Mouse (Mus musculus) adrenal gland, postnatal 4 days (tissue): Measurements from ENCODE around the gene Kctd21. TPM values are rescaled to one million over a fixed set of nuclear protein-coding genes. Genes with fewer than 3 reads are reported as not detected.

ENCODE experiments used
- DNase-seq, 2 experiments: peaks; one replicate each; pipeline ENCODE4 v3.0.0; 2021 to 2022; ENCODE audit warnings: low spot score in 2 of 2, mixed read lengths in 2 of 2
- long read RNA-seq, 2 experiments: library from polyadenylated mRNA; stranded (forward); transcript quantifications; one replicate each; pipeline ENCODE4 v2.0.0; 2021
- total RNA-seq, 2 experiments: library from RNA; stranded (reverse); gene quantifications; 2 replicates each; pipeline ENCODE4 v1.2.3; 2021

The Kctd21 gene
- 1 to 10 TPM; 2.2 to 3.3 TPM for total RNA-seq
- long read RNA-seq, experiment 1, partial matches to known transcripts = 0 of 1 reads
- long read RNA-seq, experiment 1, other reads (novel, unspliced or antisense) = 0 of 1 reads
- long read RNA-seq, experiment 2, partial matches to known transcripts = 0 of 3 reads
- long read RNA-seq, experiment 2, other reads (novel, unspliced or antisense) = 2 of 3 reads

DNA sequence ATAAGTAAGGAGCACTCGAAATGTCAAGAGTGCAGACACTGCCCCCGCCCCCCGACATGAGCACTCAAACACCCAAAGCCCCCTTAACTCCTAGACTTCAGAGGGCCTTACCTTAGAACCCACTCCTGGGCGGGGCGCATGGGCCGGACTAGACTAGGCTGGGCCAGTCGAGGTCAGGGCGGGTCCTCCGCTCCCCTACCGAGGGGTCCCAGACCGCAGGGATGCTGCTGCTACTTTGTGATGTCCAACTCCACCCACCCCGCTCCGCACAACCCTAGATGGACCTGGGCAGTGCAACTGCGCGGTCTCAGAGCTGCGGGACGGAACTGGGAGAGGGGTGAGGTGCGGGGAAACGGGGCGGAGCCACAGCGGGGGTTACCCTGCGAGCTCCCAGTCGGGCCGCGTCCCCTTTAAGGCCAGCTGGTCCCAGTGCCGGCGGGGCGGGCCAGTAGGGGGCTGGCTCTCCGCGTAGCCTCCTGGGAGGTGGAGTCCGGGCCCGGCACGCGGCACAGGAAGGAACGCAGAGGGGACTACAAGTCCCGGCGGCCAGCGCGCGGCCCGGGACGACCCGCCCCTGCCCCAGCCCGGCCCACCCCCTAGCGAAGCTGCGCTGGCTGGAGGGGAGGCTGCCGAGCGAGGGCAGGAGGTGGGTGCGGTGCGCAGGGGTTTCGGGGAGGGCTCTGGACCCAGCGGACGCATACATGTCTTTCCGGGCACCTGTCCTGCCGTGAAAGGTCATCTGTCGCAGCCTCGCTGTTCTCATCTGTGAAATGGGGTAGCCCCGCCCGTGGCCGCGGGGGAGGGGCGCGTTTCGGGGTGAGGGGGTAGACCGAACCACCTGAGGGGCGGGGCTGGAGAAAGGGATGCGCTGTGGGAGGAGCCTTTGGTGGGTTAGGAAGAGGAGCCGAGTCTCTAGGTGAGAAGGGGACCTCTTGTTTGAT, at the start of gene Kctd21, which contains the start of gene Usp35:
Gene Kctd21, plus strand, starts transcription at position 602 of the 941 bp plus-strand sequence.
Gene Usp35, minus strand, starts transcription at position 295 of the 941 bp plus-strand sequence.
- peak; percentile 79 to 89 for DNase-seq

DNA sequence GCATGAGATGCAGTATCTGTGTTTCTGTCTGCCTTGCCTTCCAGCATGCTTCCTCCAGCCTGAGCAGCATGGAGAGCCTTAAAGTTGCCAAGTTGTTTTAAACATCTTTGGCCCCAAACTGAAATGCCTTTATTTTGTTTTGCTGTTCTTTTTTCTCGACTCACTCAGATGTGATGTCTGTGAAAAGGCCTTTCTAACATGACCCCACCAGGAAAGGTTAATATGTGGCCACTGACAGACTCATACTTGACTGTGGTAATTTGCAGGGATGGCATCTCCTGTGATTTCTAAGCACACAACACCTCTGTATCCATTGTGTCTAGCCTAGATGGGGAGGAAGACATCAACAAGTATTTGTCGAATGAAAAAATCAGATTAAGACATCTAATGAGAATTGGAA, 35.1 kb upstream of the Kctd21 start:
- DNase-seq = no peak

DNA sequence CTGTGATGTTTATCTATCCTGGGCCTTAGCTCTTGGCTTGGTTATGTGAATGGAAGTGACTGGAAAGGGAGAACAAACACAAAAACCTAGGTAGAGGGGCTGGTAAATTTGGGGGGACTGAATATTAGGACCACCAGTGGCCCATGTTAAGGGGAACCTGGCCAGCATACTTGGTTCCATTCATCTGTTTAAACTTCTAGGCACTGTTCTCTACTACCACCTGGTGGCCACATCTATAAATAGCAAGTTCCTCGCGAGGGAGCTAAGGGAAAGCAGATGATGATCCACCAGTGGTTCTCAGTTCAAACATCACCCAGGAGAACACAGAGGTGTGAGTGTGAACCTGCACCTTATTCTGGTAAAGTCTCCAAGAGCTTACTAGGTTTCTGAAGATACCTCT, 34.7 kb upstream of the Kctd21 start:
- no peak for DNase-seq

DNA sequence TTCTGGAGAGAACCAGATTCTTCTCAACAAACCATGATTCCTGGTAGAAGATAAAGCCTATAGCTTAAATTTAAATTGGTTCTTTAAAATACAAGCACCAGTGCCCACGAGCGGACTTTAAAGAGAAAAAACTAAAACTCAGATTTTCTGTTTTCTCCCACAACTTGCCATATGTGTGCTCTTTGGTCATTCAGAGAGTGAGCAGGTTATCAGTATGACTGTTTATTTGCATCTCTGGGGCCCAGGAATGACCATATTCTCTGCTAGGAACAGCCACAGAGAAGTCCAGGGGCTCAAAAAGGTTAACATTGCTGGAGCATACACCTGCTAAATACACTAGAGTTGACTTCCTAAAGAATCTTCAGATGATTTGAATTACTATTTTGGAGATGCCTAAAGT, 33.8 kb upstream of the Kctd21 start:
- no peak for DNase-seq

DNA sequence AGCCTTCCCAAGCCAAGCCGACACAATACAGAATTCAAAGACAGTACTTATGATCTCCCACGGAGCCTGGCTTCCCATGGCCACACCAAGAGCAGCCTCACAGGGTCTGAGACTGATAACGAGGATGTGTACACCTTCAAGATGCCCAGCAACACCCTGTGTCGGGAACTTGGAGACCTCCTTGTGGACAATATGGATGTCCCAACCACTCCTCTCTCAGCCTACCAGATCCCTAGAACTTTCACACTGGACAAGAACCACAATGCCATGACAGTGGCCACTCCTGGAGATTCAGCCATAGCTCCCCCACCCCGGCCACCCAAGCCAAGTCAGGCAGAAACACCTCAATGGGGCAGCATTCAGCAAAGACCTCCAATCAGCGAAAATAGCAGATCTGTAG, 33.2 kb upstream of the Kctd21 start:
- no peak for DNase-seq

DNA sequence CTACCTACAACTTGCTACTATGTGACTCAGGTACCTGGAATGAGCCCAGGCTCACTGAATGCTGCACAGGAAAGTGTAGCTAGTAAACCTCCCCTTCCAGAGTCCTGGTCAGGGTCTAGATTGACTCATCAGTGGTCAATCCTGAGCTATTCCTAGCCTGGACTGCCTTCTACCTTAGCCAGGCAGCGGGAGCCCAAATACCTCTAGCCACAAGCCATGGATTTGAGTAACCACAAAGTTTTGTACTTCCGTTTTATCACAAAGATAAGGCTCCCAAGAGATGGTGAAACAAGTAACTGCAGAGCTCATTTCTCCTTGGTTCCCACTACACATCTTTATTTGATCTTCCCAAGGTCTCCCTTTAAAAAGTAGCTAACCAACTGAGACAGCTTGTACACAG, 31.2 kb upstream of the Kctd21 start:
- no peak for DNase-seq

DNA sequence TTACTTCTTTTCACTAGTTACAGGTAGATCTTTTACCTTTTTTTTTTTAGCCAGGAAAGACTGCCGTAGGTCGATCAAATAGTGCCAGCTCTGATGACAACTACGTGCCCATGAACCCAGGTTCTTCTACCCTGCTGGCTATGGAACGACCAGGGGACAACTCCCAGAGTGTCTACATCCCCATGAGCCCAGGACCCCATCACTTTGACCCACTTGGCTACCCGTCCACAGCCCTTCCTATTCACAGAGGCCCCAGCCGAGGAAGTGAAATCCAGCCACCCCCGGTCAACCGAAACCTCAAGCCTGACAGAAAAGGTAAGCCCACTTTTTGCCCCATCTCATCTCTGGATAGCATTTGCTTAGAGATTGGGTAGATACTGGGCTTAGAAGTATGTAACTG, 30.8 kb upstream of the Kctd21 start:
- DNase-seq = no peak

DNA sequence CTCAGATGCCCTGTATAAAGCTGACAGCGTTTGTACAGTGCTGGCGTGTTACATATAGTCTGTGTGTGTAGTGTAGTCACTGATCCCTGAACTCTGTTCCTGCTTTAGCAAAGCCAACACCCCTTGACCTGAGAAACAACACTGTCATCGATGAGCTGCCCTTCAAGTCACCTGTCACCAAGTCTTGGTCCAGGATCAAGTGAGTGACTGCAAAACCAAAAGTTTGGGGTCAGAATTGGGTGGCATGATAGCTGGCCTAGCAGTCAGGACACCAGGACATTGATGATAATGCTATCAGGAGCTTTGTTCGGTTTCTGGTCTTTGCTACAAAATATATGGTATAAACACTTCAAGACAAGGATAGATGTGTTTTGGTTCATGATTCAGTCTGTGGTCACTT, 29.9 kb upstream of the Kctd21 start:
- DNase-seq = no peak

DNA sequence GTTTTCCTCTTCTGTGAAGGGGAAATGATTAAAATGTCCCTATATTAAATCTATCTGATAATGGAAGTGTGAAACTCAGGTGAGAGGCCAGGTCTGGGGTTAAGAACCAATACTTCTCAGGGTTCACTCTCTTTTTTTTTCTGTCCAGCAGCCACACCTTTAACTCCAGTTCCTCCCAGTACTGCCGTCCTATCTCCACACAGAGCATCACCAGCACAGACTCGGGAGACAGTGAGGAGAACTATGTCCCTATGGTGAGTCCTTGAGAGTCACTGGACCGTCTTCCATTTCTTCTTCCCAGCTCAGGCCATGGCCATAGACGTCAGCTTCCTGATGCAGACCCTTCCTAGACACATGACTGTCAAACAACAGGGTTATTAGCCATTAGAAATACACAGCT, 29.3 kb upstream of the Kctd21 start:
- no peak for DNase-seq

DNA sequence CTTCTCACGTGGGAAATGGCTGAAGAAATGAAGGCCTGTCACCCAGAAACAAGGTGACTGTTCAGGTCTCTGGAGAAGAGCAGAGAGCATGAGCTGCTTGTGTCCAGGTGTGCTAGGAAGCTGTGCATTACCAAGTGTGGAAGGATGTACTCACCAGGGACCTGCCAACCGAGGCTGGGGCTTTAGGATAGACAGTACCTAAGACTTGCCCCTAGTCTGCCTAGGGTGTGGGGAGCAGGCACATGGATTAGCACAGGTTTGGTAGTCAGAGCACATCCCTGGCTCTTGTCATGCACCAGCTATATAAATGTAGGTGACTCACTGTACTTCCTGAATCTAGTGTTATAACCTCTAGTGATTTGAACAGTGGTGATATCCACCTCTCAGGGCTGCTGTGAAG, 28.5 kb upstream of the Kctd21 start:
- peak in 1 of 2 experiments; percentile 1 for DNase-seq

DNA sequence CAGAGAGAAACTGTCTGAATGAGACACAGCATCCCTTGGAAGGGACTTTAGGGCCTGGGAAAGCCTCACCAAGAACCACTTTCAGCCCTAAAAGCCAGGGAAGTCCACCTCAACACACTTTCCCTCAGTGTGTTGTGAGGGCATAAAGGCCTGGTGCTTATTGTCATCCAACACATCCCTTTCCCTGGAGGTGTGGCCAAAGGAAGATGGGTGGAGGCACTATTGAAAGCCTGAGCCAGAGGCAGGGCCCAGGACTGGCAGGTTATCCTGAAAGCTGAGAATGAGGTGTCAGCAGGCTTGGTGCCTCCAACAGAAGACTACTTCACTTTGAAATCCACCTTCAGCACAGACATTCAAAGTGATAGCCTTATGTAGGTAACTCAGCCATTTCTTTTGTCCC, 27.7 kb upstream of the Kctd21 start:
- DNase-seq = peak in 1 of 2 experiments; percentile 1

DNA sequence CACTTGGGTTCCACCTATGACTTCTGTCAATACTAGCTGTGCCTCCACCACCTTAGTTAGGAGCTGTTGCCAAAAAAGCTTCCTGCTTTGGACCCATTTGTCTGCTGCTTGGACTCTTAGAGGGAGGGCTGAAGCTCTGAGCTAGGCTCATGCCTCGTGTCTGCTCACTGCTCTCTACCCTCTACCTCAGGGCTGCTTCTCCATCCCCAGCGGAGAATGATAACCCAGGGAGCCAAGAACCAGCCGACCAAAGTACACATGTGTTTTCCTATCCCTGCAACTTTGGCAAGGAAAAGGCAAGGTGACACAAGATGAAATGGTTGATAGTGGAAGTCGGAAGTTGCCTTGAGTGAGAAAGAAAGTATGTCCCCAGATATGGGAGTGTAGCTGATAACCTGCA, 26.9 kb upstream of the Kctd21 start:
- DNase-seq = peak in 1 of 2 experiments; percentile 1

DNA sequence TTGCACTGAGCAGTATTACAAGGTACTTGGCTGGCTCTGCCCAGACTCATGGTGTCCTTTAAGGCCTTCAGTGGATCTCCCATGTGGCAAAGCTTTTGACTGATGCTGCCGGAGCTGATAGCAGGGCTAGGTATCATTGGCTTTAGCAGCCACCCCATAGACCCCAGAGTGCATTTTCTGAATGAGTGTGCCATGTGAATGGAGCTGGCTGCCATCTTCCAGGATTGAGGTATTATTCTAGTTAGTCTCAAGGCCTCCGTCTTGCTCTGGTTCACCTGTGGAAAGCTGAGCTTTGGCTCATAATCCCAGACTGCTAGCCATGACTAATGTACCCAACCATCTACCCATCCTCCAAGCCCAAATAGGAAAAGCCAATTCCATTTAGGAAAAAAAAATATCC, 25.3 kb upstream of the Kctd21 start:
- DNase-seq = no peak

DNA sequence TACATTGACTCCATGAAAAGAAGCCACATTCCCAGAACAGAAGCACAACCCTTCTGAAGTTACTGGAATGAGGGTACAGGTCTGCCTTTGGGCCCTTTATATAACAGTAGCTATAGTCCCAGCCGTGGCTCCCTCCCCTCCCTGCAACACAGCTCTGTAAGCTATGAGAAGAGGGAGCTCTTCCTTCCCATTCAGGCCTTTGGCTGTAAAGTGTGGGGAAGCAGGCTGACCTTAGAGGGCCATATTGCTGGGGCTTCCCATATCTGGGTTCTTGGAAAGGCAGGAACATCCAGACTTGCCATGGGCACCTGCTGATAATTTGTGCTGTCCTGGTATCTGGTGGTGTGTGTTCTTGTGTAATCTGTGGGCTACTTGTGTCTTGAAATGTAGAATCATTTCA, 24.6 kb upstream of the Kctd21 start:
- DNase-seq = peak in 1 of 2 experiments; percentile 1

DNA sequence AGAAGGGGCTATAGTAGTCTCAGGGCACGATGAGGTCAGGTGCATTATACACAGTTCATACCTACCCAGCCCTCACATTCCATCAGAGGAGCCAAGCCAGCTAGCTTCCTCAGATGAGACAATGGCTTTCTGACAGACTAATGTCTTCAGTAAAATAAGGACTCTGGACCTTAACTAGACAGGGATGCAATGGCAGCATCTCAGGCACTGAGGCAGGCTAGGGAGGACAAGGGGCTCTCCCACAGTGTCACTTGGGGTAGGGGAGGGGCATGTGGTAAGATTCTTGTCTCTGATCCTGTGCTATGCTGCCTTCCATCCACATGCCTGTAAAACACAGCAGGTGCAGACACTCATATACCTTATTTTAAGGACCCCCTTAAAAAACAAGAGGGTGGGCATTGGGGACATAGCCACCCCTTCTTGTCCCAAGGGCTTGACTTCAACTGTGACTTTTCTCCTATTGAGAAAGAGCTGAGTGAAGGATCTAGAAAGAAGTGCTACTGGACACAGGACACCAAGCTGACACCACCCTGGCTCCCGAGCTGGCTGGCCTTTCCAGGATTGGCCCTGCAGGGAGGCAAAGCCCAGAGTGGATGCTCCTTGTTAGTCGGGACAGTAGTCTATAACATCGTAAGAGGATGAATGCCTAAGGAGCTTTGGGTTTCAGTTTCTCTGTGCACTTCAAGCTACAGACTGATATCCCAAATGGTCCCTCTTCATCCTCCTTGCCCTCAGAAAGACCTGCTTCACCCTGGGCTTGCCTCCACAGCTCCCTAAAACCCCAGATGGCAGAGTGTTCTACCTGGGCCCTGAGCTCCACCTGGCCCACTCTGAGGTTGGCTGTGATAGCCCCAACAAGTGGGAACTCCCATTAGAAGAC, 22.4 kb upstream of the Kctd21 start:
- DNase-seq = peak in 1 of 2 experiments; percentile 1

DNA sequence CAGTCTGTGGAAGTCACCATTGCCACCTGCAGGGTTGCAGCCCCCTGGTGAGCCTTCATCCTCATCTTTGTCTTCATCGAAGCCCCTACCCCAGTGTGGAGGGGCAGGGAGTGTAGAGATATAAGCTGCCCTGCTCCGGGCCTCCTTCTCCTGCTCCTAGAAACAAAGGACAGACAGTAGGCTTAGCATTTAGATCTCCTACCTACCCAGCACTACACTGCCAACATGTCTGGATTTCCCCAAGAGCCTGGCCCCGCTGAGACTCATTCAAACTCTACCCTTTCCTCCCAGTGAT, 21.8 kb upstream of the Kctd21 start:
- peak in 1 of 2 experiments; percentile 1 for DNase-seq

DNA sequence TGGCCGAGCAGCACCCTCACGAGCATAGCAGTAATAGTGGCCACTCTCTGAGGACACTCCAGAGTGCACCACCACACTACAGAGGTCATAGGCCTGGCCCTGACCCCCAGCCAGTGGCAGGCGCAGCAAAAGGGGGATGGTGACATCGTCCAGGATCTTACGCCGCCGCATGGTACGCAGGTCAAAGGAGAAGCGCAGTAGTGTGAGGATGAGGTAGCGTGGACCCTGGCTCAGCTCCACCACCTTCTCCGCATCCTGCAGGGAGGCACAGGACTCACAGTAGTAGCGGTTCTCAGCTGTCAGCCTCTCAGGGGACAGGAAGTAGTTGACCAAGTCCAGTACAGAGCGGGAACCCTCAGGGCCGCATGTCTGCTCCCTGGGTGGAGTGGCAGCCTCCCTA, 20.5 kb upstream of the Kctd21 start:
- DNase-seq = peak in 1 of 2 experiments; percentile 2

DNA sequence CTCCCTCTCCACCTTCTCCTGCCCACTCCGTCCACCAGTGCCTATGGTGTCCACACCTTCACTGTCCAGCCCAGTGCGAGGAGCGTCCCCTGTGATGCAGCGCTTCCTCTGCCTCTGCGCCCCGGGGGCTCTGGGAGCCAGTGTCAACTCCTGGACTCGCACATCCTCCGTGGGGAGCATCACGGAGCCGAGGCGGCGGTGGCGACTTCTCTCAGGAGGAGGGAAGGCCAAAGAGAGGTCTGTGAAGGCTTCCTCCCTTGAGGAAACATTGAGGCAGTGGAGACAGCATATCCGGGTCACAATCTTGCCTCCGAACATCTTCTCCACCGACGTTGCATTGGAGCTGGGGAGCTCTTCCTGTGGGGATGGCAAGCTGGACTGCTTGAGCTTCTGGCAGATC, 19.9 kb upstream of the Kctd21 start:
- DNase-seq = peak in 1 of 2 experiments; percentile 0

DNA sequence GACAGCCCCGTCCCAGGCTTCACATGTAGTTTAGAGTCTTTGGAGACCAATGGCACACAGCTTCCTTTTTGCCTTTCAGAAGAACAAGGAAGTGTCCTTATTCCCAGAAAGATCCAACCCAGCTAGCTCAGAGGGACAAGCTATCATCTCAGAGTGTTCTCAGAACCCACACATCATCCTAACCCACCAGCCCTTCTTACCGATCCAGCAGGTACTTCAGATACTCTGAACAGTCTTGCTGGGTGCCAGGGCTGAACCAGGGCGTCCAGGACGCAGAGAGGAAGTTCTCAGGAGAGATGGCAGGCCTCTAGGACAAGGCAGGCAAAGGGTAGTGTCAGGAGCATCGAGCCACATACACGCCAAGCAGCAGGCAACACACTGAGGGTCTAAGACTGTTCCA, 19.3 kb upstream of the Kctd21 start:
- peak in 1 of 2 experiments; percentile 1 for DNase-seq

DNA sequence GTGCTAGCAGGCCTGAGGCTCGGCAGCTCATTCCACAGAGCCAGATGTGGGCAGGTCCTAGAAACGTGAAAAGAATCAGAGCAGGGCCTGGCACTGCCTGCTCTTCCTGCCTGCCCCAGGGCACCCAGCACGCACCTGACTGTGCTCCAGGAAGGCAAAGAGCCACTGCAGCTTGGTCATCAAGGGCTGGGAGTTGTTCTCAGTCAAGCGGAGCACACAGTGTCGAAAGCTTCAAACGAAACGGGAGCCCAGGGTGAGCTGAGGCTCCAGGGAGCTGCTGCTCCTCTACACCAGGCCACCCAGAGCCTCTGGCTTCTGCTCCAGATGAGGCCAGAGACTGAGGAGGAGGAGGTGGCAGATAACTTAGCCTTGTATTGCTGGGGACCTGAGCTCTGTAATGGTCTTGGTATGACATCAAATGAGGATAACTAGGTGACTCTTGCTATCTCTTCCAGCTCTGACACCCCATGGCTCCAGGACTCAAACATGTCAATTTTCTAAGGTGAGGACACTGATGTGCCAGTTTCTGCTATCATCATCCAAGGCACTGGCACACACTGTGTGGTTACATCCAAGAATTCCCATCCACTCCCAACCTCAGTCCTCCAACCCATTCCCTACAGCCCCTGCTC, 18.6 kb upstream of the Kctd21 start:
- no peak for DNase-seq

DNA sequence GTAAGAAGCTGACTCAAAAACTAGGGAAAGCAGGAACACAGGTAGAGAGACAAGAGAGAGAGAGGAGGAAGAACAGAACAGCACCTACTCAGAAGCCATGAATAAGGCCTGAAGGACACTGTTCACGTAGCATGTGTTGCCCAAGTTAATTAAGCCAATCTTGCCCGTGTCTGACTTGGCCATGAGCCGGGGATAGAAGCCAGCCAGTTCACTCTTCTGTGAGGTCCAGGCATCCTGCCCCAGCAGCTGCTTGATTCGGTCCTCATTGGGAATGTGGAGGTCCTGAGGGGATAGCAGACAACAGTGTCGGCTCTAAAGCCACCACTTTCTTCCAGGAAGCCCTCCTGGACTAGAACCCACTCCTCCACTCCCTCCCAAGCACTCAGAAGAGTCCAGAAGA, 17.5 kb upstream of the Kctd21 start:
- no peak for DNase-seq
